Mouse (Mus musculus): ENCODE results near the gene Nod2. TPM values are rescaled to one million over a fixed set of nuclear protein-coding genes. Genes with fewer than 3 reads are reported as not detected.

Nod2 gene
- polyA plus RNA-seq, 1 experiment from 2014 or later: 0.38 TPM

GRCm38 (mm10) chr8:88620931-88621330 is 26.2 kb upstream of the Nod2 start:
- no peak overlapping the region for H3K4me3 ChIP-seq (replicated peaks; ENCODE audit: low read depth, low read length)
- no peaks in the 10 kb centered on the region for H3K36me3 ChIP-seq (ENCODE audit: insufficient read depth, low read length)
- 34% methylated on average over 5 of the region's 5 CpGs for WGBS
- no peak for TF ChIP-seq CTCF (IDR thresholded peaks at IDR 0.05; ENCODE audit: low read depth)
- no peak for DNase-seq (ENCODE audit: low spot score)
- no peak for ATAC-seq (replicated peaks; ENCODE audit: low FRiP score, low read depth)
- H3K27ac ChIP-seq: no peak overlapping the region
- peaks cover 4% of the 10 kb centered on the region; the same call in 1 of the 2 replicates for H3K27me3 ChIP-seq (ENCODE audit: insufficient read depth, low read length)
- no peak overlapping the region for H3K9ac ChIP-seq (ENCODE audit: low read depth, low read length)
- H3K4me1 ChIP-seq (replicated peaks; ENCODE audit: insufficient read depth, low read length): no peaks in the 10 kb centered on the region
- no peak overlapping the region for H3K4me2 ChIP-seq (ENCODE audit: low read length)
- no peaks in the 10 kb centered on the region for H3K9me3 ChIP-seq (replicated peaks; ENCODE audit: low read length)

- no peaks in the 10 kb centered on the region for H3K9me3 ChIP-seq (replicated peaks; ENCODE audit: low read length)
- H3K36me3 ChIP-seq (ENCODE audit: insufficient read depth, low read length): no peaks in the 10 kb centered on the region
- no peak overlapping the region for H3K4me3 ChIP-seq (replicated peaks; ENCODE audit: low read depth, low read length)
- peak; percentile 99 for TF ChIP-seq CTCF (IDR thresholded peaks at IDR 0.05; ENCODE audit: low read depth)
- H3K4me1 ChIP-seq (replicated peaks; ENCODE audit: insufficient read depth, low read length): no peaks in the 10 kb centered on the region
- DNase-seq (ENCODE audit: low spot score): peak; percentile 88
- no peak overlapping the region for H3K4me2 ChIP-seq (ENCODE audit: low read length)
- no peak overlapping the region for H3K9ac ChIP-seq (ENCODE audit: low read depth, low read length)
- WGBS: 2% methylated on average over 8 of the region's 8 CpGs
- H3K27ac ChIP-seq: no peak overlapping the region
- peaks cover 4% of the 10 kb centered on the region; the same call in 1 of the 2 replicates for H3K27me3 ChIP-seq (ENCODE audit: insufficient read depth, low read length)
- no peak; the same call in 1 of the 2 replicates for ATAC-seq (replicated peaks; ENCODE audit: low FRiP score, low read depth)
Observed at GRCm38 (mm10) chr8:88621408-88621807, 25.7 kb upstream of the Nod2 start.

- no peaks in the 10 kb centered on the region for H3K36me3 ChIP-seq (ENCODE audit: insufficient read depth, low read length)
- no peaks in the 10 kb centered on the region for H3K4me1 ChIP-seq (replicated peaks; ENCODE audit: insufficient read depth, low read length)
- no peaks in the 10 kb centered on the region for H3K9me3 ChIP-seq (replicated peaks; ENCODE audit: low read length)
- H3K27me3 ChIP-seq (ENCODE audit: insufficient read depth, low read length): peaks cover 4% of the 10 kb centered on the region; the same call in 1 of the 2 replicates
- DNase-seq (ENCODE audit: low spot score) (no peak), ATAC-seq (replicated peaks; ENCODE audit: low FRiP score, low read depth) (no peak)
- no peak overlapping the region for H3K9ac ChIP-seq (ENCODE audit: low read depth, low read length)
- no peak for TF ChIP-seq CTCF (IDR thresholded peaks at IDR 0.05; ENCODE audit: low read depth)
- H3K27ac ChIP-seq: no peak overlapping the region
- H3K4me3 ChIP-seq (replicated peaks; ENCODE audit: low read depth, low read length): no peak overlapping the region
- no peak overlapping the region for H3K4me2 ChIP-seq (ENCODE audit: low read length)
- WGBS: 84% methylated on average over 3 of the region's 3 CpGs
Observed at GRCm38 (mm10) chr8:88623351-88623750, 23.8 kb upstream of the Nod2 start.

- peaks cover 4% of the 10 kb centered on the region; the same call in 1 of the 2 replicates for H3K27me3 ChIP-seq (ENCODE audit: insufficient read depth, low read length)
- no peaks in the 10 kb centered on the region for H3K9me3 ChIP-seq (replicated peaks; ENCODE audit: low read length)
- H3K4me3 ChIP-seq (replicated peaks; ENCODE audit: low read depth, low read length): no peak overlapping the region
- TF ChIP-seq CTCF (IDR thresholded peaks at IDR 0.05; ENCODE audit: low read depth): no peak
- no peak for DNase-seq (ENCODE audit: low spot score)
- H3K36me3 ChIP-seq (ENCODE audit: insufficient read depth, low read length): no peaks in the 10 kb centered on the region
- 88% methylated on average over 3 of the region's 3 CpGs for WGBS
- no peak overlapping the region for H3K27ac ChIP-seq
- no peaks in the 10 kb centered on the region for H3K4me1 ChIP-seq (replicated peaks; ENCODE audit: insufficient read depth, low read length)
- H3K9ac ChIP-seq (ENCODE audit: low read depth, low read length): no peak overlapping the region
- no peak for ATAC-seq (replicated peaks; ENCODE audit: low FRiP score, low read depth)
- no peak overlapping the region for H3K4me2 ChIP-seq (ENCODE audit: low read length)
Observed at GRCm38 (mm10) chr8:88624276-88624675, 22.8 kb upstream of the Nod2 start.

GRCm38 (mm10) chr8:88626433-88626832 is 20.7 kb upstream of the Nod2 start:
- H3K4me3 ChIP-seq (replicated peaks; ENCODE audit: low read depth, low read length): no peak overlapping the region; the same call in 1 of the 2 replicates
- no peak for DNase-seq (ENCODE audit: low spot score)
- H3K4me2 ChIP-seq (ENCODE audit: low read length): no peak overlapping the region

GRCm38 (mm10) chr8:88626940-88627264 is 20.2 kb upstream of the Nod2 start:
- Histone ChIP-seq H3K27ac (no peak overlapping the region; the same call in 1 of the 2 replicates), H3K9me3 (replicated peaks; ENCODE audit: low read length) (no peaks in the 10 kb centered on the region), H3K4me2 (ENCODE audit: low read length) (peak overlapping the region; percentile 78), H3K4me3 (replicated peaks; ENCODE audit: low read depth, low read length) (peak overlapping the region; percentile 45), H3K4me1 (replicated peaks; ENCODE audit: insufficient read depth, low read length) (no peaks in the 10 kb centered on the region), H3K9ac (ENCODE audit: low read depth, low read length) (peak overlapping the region; percentile 66), H3K36me3 (ENCODE audit: insufficient read depth, low read length) (no peaks in the 10 kb centered on the region), H3K27me3 (ENCODE audit: insufficient read depth, low read length) (peaks cover 3% of the 10 kb centered on the region; the same call in 1 of the 2 replicates)
- WGBS: 14% methylated on average over 19 of the region's 19 CpGs
- no peak for ATAC-seq (replicated peaks; ENCODE audit: low FRiP score, low read depth)
- DNase-seq (ENCODE audit: low spot score): no peak
- no peak for TF ChIP-seq CTCF (IDR thresholded peaks at IDR 0.05; ENCODE audit: low read depth)

More at GRCm38 (mm10) chr8:88626433-88626832, 20.7 kb upstream of the Nod2 start:
- Histone ChIP-seq H3K27me3 (ENCODE audit: insufficient read depth, low read length) (peaks cover 4% of the 10 kb centered on the region; the same call in 1 of the 2 replicates), H3K9me3 (replicated peaks; ENCODE audit: low read length) (no peaks in the 10 kb centered on the region), H3K4me1 (replicated peaks; ENCODE audit: insufficient read depth, low read length) (no peaks in the 10 kb centered on the region), H3K36me3 (ENCODE audit: insufficient read depth, low read length) (no peaks in the 10 kb centered on the region), H3K27ac (no peak overlapping the region), H3K9ac (ENCODE audit: low read depth, low read length) (no peak overlapping the region)
- no peak for TF ChIP-seq CTCF (IDR thresholded peaks at IDR 0.05; ENCODE audit: low read depth)
- no peak for ATAC-seq (replicated peaks; ENCODE audit: low FRiP score, low read depth)
- 79% methylated on average over 3 of the region's 3 CpGs for WGBS
